Mouse (Mus musculus) intestine, embryonic 14.5 days (tissue): ENCODE measurements around the gene Thbs1. TPM values are rescaled to one million over a fixed set of nuclear protein-coding genes. Genes with fewer than 3 reads are reported as not detected.

Experiments used
- ATAC-seq: fragments of 200-750 bp; cut with Nextera tagmentation; replicated peaks from 2 replicates; pipeline ENCODE4 v1.8.0; 2017; ENCODE audit warnings: low read depth, moderate number of reproducible peaks, moderate TSS enrichment, moderate library complexity; ENCODE audit not compliant: low FRiP score, low TSS enrichment
- DNase-seq: peaks from one replicate; pipeline ENCODE4 v3.0.0-alpha.2; 2018; ENCODE audit warnings: low spot score
- H3K27ac ChIP-seq: fragments of 300-500 bp; sonication (generic); 2 replicates; pipeline ENCODE4 v1.5.1; 2014; ENCODE audit warnings: low read depth, mild to moderate bottlenecking, control low read depth
- H3K27me3 ChIP-seq: fragments of 300-500 bp; sonication (generic); replicated peaks from 2 replicates; pipeline ENCODE4 v1.6.1; 2014; ENCODE audit warnings: low read length, control low read depth; ENCODE audit not compliant: control insufficient read depth, insufficient read depth
- H3K36me3 ChIP-seq: fragments of 300-500 bp; sonication (generic); 2 replicates; pipeline ENCODE4 v1.6.1; 2014; ENCODE audit warnings: low read length, control low read depth; ENCODE audit not compliant: control insufficient read depth, insufficient read depth
- H3K4me1 ChIP-seq: fragments of 300-500 bp; sonication (generic); replicated peaks from 2 replicates; pipeline ENCODE4 v1.6.1; 2014; ENCODE audit warnings: low read length, control low read depth, mixed read lengths; ENCODE audit not compliant: control insufficient read depth, insufficient read depth
- H3K4me2 ChIP-seq: fragments of 300-500 bp; sonication (generic); 2 replicates; pipeline ENCODE4 v1.6.1; 2014; ENCODE audit warnings: low read length
- H3K4me3 ChIP-seq: fragments of 300-500 bp; sonication (generic); 2 replicates; pipeline ENCODE4 v1.5.1; 2014; ENCODE audit warnings: low read depth, low read length, control low read depth, mixed read lengths
- H3K9ac ChIP-seq: fragments of 300-500 bp; sonication (generic); 2 replicates; pipeline ENCODE4 v1.6.1; 2014; ENCODE audit warnings: mild to moderate bottlenecking, low read length
- H3K9me3 ChIP-seq: fragments of 300-500 bp; sonication (generic); 2 replicates; pipeline ENCODE4 v1.6.1; 2016; ENCODE audit warnings: low read length, control low read depth; ENCODE audit not compliant: control insufficient read depth
- WGBS: fragments of 180-500 bp; shearing (Covaris S2); extraction: QIAGEN DNeasy Blood & Tissue Kit; methylation state at CpG from one replicate; pipeline ENCODE4 v1.1.7; 2014; 5-methylcytosine and 5-hydroxymethylcytosine counted together
- polyA plus RNA-seq: library from polyadenylated mRNA; unstranded; fragments of >200 nt; fragmentation: Nextera tagmentation; extraction: Ambion mirVana; gene quantifications from 2 replicates; pipeline ENCODE4 v1.2.1, GENCODE M21; 2014

The Thbs1 gene
- polyA plus RNA-seq, 1 experiment from 2014 or later: 24.2 TPM

- H3K27me3 ChIP-seq: no peaks in the 10 kb centered on the region
- no peaks in the 10 kb centered on the region for H3K4me1 ChIP-seq
- peaks cover 60% of the 10 kb centered on the region for H3K36me3 ChIP-seq
- H3K4me3 ChIP-seq: no peak overlapping the region
- ATAC-seq (no peak), DNase-seq (no peak)
- no peaks in the 10 kb centered on the region for H3K9me3 ChIP-seq
- H3K9ac ChIP-seq: no peak overlapping the region
- no peak overlapping the region for H3K4me2 ChIP-seq
- WGBS: 78% methylated on average over 11 of the region's 11 CpGs
- H3K27ac ChIP-seq: no peak overlapping the region
Measured at GRCm38 (mm10) chr2:118125211-118125939, 13.7 kb downstream of the Thbs1 start.

- H3K9ac ChIP-seq: no peak overlapping the region
- ATAC-seq (no peak), DNase-seq (no peak)
- H3K4me3 ChIP-seq: no peak overlapping the region
- no peaks in the 10 kb centered on the region for H3K27me3 ChIP-seq
- no peaks in the 10 kb centered on the region for H3K9me3 ChIP-seq
- H3K4me1 ChIP-seq: no peaks in the 10 kb centered on the region
- H3K4me2 ChIP-seq: no peak overlapping the region
- H3K36me3 ChIP-seq: peaks cover 53% of the 10 kb centered on the region
- H3K27ac ChIP-seq: no peak overlapping the region
- 57% methylated on average over 7 of the region's 7 CpGs for WGBS
Measured at GRCm38 (mm10) chr2:118125943-118126470, 14.3 kb downstream of the Thbs1 start.

GRCm38 (mm10) chr2:118127516-118128288 lies 16.0 kb downstream of the Thbs1 start:
- H3K27ac ChIP-seq: no peak overlapping the region
- ATAC-seq: no peak
- H3K9me3 ChIP-seq: no peaks in the 10 kb centered on the region

DNA sequence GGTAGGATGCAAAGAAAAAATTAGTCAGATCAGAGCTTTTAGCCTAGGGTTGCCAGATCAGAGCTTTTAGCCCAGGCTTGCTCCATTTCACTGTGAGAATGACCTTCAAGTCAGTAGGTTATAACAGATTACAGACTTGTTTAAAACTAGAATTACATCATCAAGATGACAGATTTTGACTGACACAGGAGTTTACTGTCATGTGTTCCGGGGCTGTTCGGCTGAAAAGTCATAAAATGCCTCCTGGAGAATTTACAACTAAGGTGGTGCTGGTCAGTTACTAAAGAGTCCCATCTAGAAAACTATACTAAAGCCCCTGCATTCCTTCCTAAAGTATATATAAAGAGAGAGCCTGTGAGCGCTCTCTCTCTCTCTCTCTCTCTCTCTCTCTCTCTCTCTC lies 16.6 kb downstream of the Thbs1 start:
- DNase-seq (no peak), ATAC-seq (no peak)
- WGBS: 34% methylated on average over 3 of the region's 3 CpGs
- Histone ChIP-seq H3K27me3 (no peaks in the 10 kb centered on the region), H3K9ac (no peak overlapping the region), H3K27ac (no peak overlapping the region), H3K4me2 (no peak overlapping the region), H3K4me1 (no peaks in the 10 kb centered on the region), H3K36me3 (peaks cover 30% of the 10 kb centered on the region), H3K9me3 (no peaks in the 10 kb centered on the region), H3K4me3 (no peak overlapping the region)

More at GRCm38 (mm10) chr2:118127516-118128288, 16.0 kb downstream of the Thbs1 start:
- WGBS: 85% methylated on average over 5 of the region's 5 CpGs
- peaks cover 36% of the 10 kb centered on the region for H3K36me3 ChIP-seq
- no peaks in the 10 kb centered on the region for H3K27me3 ChIP-seq
- no peak for DNase-seq
- H3K4me1 ChIP-seq: no peaks in the 10 kb centered on the region
- H3K9ac ChIP-seq: no peak overlapping the region
- H3K4me2 ChIP-seq: no peak overlapping the region
- H3K4me3 ChIP-seq: no peak overlapping the region

GRCm38 (mm10) chr2:118137071-118137470 lies 25.4 kb downstream of the Thbs1 start:
- no peak for DNase-seq
- WGBS: 86% methylated on average over 9 of the region's 9 CpGs

DNA sequence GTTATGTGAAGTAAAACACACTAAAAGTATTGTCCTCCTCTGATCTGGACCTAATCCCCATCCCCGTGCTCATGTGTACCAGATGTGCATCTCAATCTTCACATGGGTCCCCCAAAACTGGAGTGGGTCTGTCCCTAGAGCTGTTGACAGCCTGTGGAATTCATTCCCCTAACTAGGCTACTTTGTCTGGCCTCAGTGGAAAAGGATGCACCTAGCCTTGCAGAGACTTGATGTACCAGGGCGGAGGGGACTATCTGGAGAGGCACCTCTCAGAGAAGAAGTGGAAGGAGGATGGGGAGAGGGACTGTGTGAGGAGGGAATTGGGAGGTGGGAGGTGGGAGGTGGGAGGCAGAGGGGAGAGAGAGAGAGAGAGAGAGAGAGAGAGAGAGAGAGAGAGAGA lies 26.1 kb downstream of the Thbs1 start:
- Histone ChIP-seq H3K4me2 (no peak overlapping the region), H3K4me3 (no peak overlapping the region), H3K36me3 (no peaks in the 10 kb centered on the region), H3K27ac (no peak overlapping the region), H3K9me3 (no peaks in the 10 kb centered on the region), H3K27me3 (no peaks in the 10 kb centered on the region), H3K4me1 (no peaks in the 10 kb centered on the region), H3K9ac (no peak overlapping the region)
- ATAC-seq (no peak), DNase-seq (no peak)
- 87% methylated on average over 2 of the region's 2 CpGs for WGBS

More at GRCm38 (mm10) chr2:118137071-118137470, 25.4 kb downstream of the Thbs1 start:
- Histone ChIP-seq H3K36me3 (no peaks in the 10 kb centered on the region), H3K27me3 (no peaks in the 10 kb centered on the region), H3K27ac (no peak overlapping the region), H3K4me1 (no peaks in the 10 kb centered on the region), H3K9ac (no peak overlapping the region), H3K4me3 (no peak overlapping the region), H3K9me3 (no peaks in the 10 kb centered on the region), H3K4me2 (no peak overlapping the region)
- ATAC-seq: no peak

GRCm38 (mm10) chr2:118139261-118139660 lies 27.6 kb downstream of the Thbs1 start:
- H3K36me3 ChIP-seq: no peaks in the 10 kb centered on the region
- 75% methylated on average over 6 of the region's 6 CpGs for WGBS
- no peak overlapping the region for H3K9ac ChIP-seq
- no peak overlapping the region for H3K4me2 ChIP-seq
- no peaks in the 10 kb centered on the region for H3K4me1 ChIP-seq
- no peak overlapping the region for H3K27ac ChIP-seq
- H3K9me3 ChIP-seq: no peaks in the 10 kb centered on the region
- DNase-seq: no peak
- no peak overlapping the region for H3K4me3 ChIP-seq
- ATAC-seq: no peak
- no peaks in the 10 kb centered on the region for H3K27me3 ChIP-seq

DNA sequence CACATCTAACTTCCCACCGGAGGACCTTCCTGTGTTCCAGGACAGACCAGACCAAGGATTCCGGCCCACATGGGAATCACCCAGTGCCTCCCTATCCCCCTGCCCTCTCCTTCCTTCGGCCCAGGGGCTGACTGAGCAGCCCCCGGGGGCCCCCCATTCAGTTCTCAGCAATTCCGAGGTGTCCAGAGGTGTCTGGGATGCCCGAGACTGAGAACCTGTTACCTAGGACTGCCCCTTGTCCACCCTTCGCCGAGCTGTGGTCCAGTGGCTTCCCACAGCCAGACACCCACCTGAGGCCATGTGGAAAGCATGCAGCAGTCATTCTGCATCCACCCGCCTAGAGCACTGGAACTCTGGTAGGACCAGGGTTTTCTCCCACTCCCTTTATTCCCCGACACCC lies 30.0 kb downstream of the Thbs1 start:
- Histone ChIP-seq H3K4me1 (no peaks in the 10 kb centered on the region), H3K4me2 (no peak overlapping the region)

More for the DNA sequence above, 30.0 kb downstream of the Thbs1 start:
- H3K27ac ChIP-seq: no peak overlapping the region
- H3K27me3 ChIP-seq: no peaks in the 10 kb centered on the region
- no peaks in the 10 kb centered on the region for H3K9me3 ChIP-seq
- WGBS: 87% methylated on average over 10 of the region's 10 CpGs
- H3K36me3 ChIP-seq: no peaks in the 10 kb centered on the region
- ATAC-seq (no peak), DNase-seq (no peak)
- H3K9ac ChIP-seq: no peak overlapping the region
- H3K4me3 ChIP-seq: no peak overlapping the region
